Mouse (Mus musculus): Measurements from ENCODE around the gene Pctp. TPM values are rescaled to one million over a fixed set of nuclear protein-coding genes. Genes with fewer than 3 reads are reported as not detected.

Gene Pctp
- polyA plus RNA-seq, 1 experiment = 2.3 TPM

- Histone ChIP-seq H3K9me3 (no peaks in the 10 kb centered on the region), H3K4me1 (peaks cover 13% of the 10 kb centered on the region)
Observed at GRCm38 (mm10) chr11:89980106-89980505, 22.6 kb downstream of the Pctp start.

GRCm38 (mm10) chr11:89978914-89979818, 23.5 kb downstream of the Pctp start:
- TF ChIP-seq GATA1 (IDR thresholded peaks at IDR 0.05; ENCODE audit: borderline replicate concordance, low read length) (no peak), FLI1 (IDR thresholded peaks at IDR 0.05; ENCODE audit: low read length) (no peak)
- Histone ChIP-seq H3K9me3 (no peaks in the 10 kb centered on the region), H3K4me3 (replicated peaks) (no peak overlapping the region), H3K36me3 (replicated peaks; ENCODE audit: low read length) (peaks cover 4% of the 10 kb centered on the region), H3K27me3 (replicated peaks) (peaks cover 7% of the 10 kb centered on the region), H3K4me1 (peaks cover 4% of the 10 kb centered on the region)

More at GRCm38 (mm10) chr11:89980106-89980505, 22.6 kb downstream of the Pctp start:
- H3K36me3 ChIP-seq (replicated peaks; ENCODE audit: low read length) = peaks cover 8% of the 10 kb centered on the region
- H3K4me3 ChIP-seq (replicated peaks) = no peak overlapping the region
- H3K27me3 ChIP-seq (replicated peaks) = peaks cover 7% of the 10 kb centered on the region
- TF ChIP-seq GATA1 (IDR thresholded peaks at IDR 0.05; ENCODE audit: borderline replicate concordance, low read length) (no peak), FLI1 (IDR thresholded peaks at IDR 0.05; ENCODE audit: low read length) (no peak)

- no peaks in the 10 kb centered on the region for H3K36me3 ChIP-seq (replicated peaks; ENCODE audit: low read length)
- no peak for TF ChIP-seq GATA1 (IDR thresholded peaks at IDR 0.05; ENCODE audit: borderline replicate concordance, low read length)
- no peak for TF ChIP-seq FLI1 (IDR thresholded peaks at IDR 0.05; ENCODE audit: low read length)
- peaks cover 3% of the 10 kb centered on the region; the same call in 1 of the 2 replicates for H3K4me1 ChIP-seq
- H3K9me3 ChIP-seq = no peaks in the 10 kb centered on the region
- H3K4me3 ChIP-seq (replicated peaks) = no peak overlapping the region
- peaks cover 7% of the 10 kb centered on the region for H3K27me3 ChIP-seq (replicated peaks)
Observed at GRCm38 (mm10) chr11:89978353-89978831, 24.3 kb downstream of the Pctp start.

- Histone ChIP-seq H3K9me3 (no peaks in the 10 kb centered on the region), H3K27me3 (replicated peaks) (peaks cover 7% of the 10 kb centered on the region), H3K36me3 (replicated peaks; ENCODE audit: low read length) (no peaks in the 10 kb centered on the region), H3K4me3 (replicated peaks) (no peak overlapping the region), H3K4me1 (0 out of 2 replicates have a peak, but pooled peaks cover under 1% of the 10 kb centered on the region)
- TF ChIP-seq FLI1 (IDR thresholded peaks at IDR 0.05; ENCODE audit: low read length) (no peak), GATA1 (IDR thresholded peaks at IDR 0.05; ENCODE audit: borderline replicate concordance, low read length) (no peak)
Observed at GRCm38 (mm10) chr11:89977746-89978352, 24.8 kb downstream of the Pctp start.

GRCm38 (mm10) chr11:89976361-89976760, 26.3 kb downstream of the Pctp start:
- H3K9me3 ChIP-seq = no peaks in the 10 kb centered on the region
- no peaks in the 10 kb centered on the region for H3K4me1 ChIP-seq
- TF ChIP-seq FLI1 (IDR thresholded peaks at IDR 0.05; ENCODE audit: low read length) (no peak), GATA1 (IDR thresholded peaks at IDR 0.05; ENCODE audit: borderline replicate concordance, low read length) (no peak)
- no peaks in the 10 kb centered on the region for H3K36me3 ChIP-seq (replicated peaks; ENCODE audit: low read length)
- no peak overlapping the region for H3K4me3 ChIP-seq (replicated peaks)
- peaks cover 9% of the 10 kb centered on the region for H3K27me3 ChIP-seq (replicated peaks)

- Histone ChIP-seq H3K4me3 (replicated peaks) (no peak overlapping the region), H3K27me3 (replicated peaks) (peaks cover 2% of the 10 kb centered on the region), H3K9me3 (no peaks in the 10 kb centered on the region), H3K36me3 (replicated peaks; ENCODE audit: low read length) (no peaks in the 10 kb centered on the region), H3K4me1 (no peaks in the 10 kb centered on the region)
- TF ChIP-seq FLI1 (IDR thresholded peaks at IDR 0.05; ENCODE audit: low read length) (no peak), GATA1 (IDR thresholded peaks at IDR 0.05; ENCODE audit: borderline replicate concordance, low read length) (no peak)
Observed at GRCm38 (mm10) chr11:89971296-89971695, 31.4 kb downstream of the Pctp start.

- TF ChIP-seq FLI1 (IDR thresholded peaks at IDR 0.05; ENCODE audit: low read length) (no peak), GATA1 (IDR thresholded peaks at IDR 0.05; ENCODE audit: borderline replicate concordance, low read length) (no peak)
- Histone ChIP-seq H3K9me3 (no peaks in the 10 kb centered on the region), H3K4me3 (replicated peaks) (no peak overlapping the region), H3K4me1 (no peaks in the 10 kb centered on the region), H3K27me3 (replicated peaks) (peaks cover 2% of the 10 kb centered on the region), H3K36me3 (replicated peaks; ENCODE audit: low read length) (no peaks in the 10 kb centered on the region)
Observed at GRCm38 (mm10) chr11:89970726-89971125, 32.0 kb downstream of the Pctp start.

- Histone ChIP-seq H3K9me3 (no peaks in the 10 kb centered on the region), H3K4me3 (replicated peaks) (no peak overlapping the region), H3K4me1 (no peaks in the 10 kb centered on the region), H3K27me3 (replicated peaks) (peaks cover 2% of the 10 kb centered on the region), H3K36me3 (replicated peaks; ENCODE audit: low read length) (no peaks in the 10 kb centered on the region)
- TF ChIP-seq GATA1 (IDR thresholded peaks at IDR 0.05; ENCODE audit: borderline replicate concordance, low read length) (no peak), FLI1 (IDR thresholded peaks at IDR 0.05; ENCODE audit: low read length) (no peak)
Observed at GRCm38 (mm10) chr11:89969131-89969530, 33.6 kb downstream of the Pctp start.

GRCm38 (mm10) chr11:89950691-89951270, 51.9 kb downstream of the Pctp start:
- H3K4me3 ChIP-seq (replicated peaks) = no peak overlapping the region
- H3K9me3 ChIP-seq = 0 out of 2 replicates have a peak, but pooled peaks cover 4% of the 10 kb centered on the region
- H3K27me3 ChIP-seq (replicated peaks) = no peaks in the 10 kb centered on the region
- H3K4me1 ChIP-seq = no peaks in the 10 kb centered on the region
- H3K36me3 ChIP-seq (replicated peaks; ENCODE audit: low read length) = no peaks in the 10 kb centered on the region
- TF ChIP-seq FLI1 (IDR thresholded peaks at IDR 0.05; ENCODE audit: low read length) (no peak), GATA1 (IDR thresholded peaks at IDR 0.05; ENCODE audit: borderline replicate concordance, low read length) (no peak)

All from megakaryocyte, embryonic 14.5 days (primary cell).